Mouse (Mus musculus) embryonic facial prominence, embryonic 15.5 days (tissue): ENCODE results near the gene Psmd4. TPM values are rescaled to one million over a fixed set of nuclear protein-coding genes. Genes with fewer than 3 reads are reported as not detected.

Source experiments
- ATAC-seq: fragments of 200-750 bp; cut with Nextera tagmentation; 2 replicates; pipeline ENCODE4 v1.8.0; 2017; ENCODE audit warnings: low read depth, moderate TSS enrichment; ENCODE audit not compliant: insufficient number of reproducible peaks, low FRiP score, low TSS enrichment
- H3K27ac ChIP-seq: fragments of 300-500 bp; sonication (generic); replicated peaks from 2 replicates; pipeline ENCODE4 v1.5.1; 2015; ENCODE audit warnings: mild to moderate bottlenecking, inconsistent platforms
- H3K27me3 ChIP-seq: fragments of 300-500 bp; sonication (generic); 2 replicates; pipeline ENCODE4 v1.6.1; 2015; ENCODE audit warnings: inconsistent platforms
- H3K36me3 ChIP-seq: fragments of 300-500 bp; sonication (generic); 2 replicates; pipeline ENCODE4 v1.6.1; 2015; ENCODE audit warnings: mild to moderate bottlenecking, inconsistent platforms
- H3K4me1 ChIP-seq: fragments of 300-500 bp; sonication (generic); 2 replicates; pipeline ENCODE4 v1.6.1; 2015; ENCODE audit warnings: inconsistent platforms
- H3K4me2 ChIP-seq: fragments of 300-500 bp; sonication (generic); replicated peaks from 2 replicates; pipeline ENCODE4 v1.6.1; 2015; ENCODE audit warnings: mild to moderate bottlenecking, inconsistent platforms
- H3K4me3 ChIP-seq: fragments of 300-500 bp; sonication (generic); replicated peaks from 2 replicates; pipeline ENCODE4 v1.5.1; 2015; ENCODE audit warnings: mild to moderate bottlenecking, inconsistent platforms
- H3K9ac ChIP-seq: fragments of 300-500 bp; sonication (generic); 2 replicates; pipeline ENCODE4 v1.6.1; 2015; ENCODE audit warnings: inconsistent platforms
- H3K9me3 ChIP-seq: fragments of 300-500 bp; sonication (generic); replicated peaks from 2 replicates; pipeline ENCODE4 v1.6.1; 2016; ENCODE audit warnings: inconsistent platforms
- WGBS: fragments of 180-500 bp; shearing (Covaris S2); methylation state at CpG from one replicate; pipeline ENCODE4 v1.1.7; 2015; 5-methylcytosine and 5-hydroxymethylcytosine counted together
- polyA plus RNA-seq: library from polyadenylated mRNA; unstranded; fragments of >200 nt; fragmentation: Nextera tagmentation; extraction: Ambion mirVana; gene quantifications from 2 replicates; pipeline ENCODE4 v1.2.1, GENCODE M21; 2015

Gene Psmd4
- polyA plus RNA-seq, 1 experiment from 2014 or later = 265 TPM

DNA sequence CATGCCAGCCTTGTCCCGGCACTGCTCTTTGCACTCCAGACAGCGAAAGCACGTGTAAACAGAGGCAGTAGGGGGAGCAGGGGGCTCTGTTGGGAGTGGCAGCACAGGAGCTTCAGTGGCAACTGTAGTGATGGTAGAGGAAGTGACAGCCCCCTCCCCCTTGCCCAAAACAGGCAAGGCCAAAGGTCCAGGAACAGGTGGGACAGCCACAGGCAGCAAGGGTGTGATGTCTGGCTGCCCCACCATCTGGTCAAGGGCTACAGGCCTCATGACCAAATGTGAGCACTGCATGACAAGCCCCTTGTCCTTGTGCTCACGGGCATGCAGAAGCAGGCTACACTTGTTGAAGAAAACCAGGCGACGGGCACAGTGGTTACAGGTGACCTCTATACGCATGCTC lies 32.0 kb downstream of the Psmd4 start:
- no peaks in the 10 kb centered on the region for H3K27me3 ChIP-seq
- no peak overlapping the region for H3K4me3 ChIP-seq
- H3K36me3 ChIP-seq = peaks cover 70% of the 10 kb centered on the region
- 87% methylated on average over 7 of the region's 7 CpGs for WGBS
- no peak overlapping the region for H3K27ac ChIP-seq
- H3K9ac ChIP-seq = no peak overlapping the region
- ATAC-seq = no peak
- no peak overlapping the region for H3K4me2 ChIP-seq
- no peaks in the 10 kb centered on the region for H3K9me3 ChIP-seq
- H3K4me1 ChIP-seq = peaks cover 18% of the 10 kb centered on the region

DNA sequence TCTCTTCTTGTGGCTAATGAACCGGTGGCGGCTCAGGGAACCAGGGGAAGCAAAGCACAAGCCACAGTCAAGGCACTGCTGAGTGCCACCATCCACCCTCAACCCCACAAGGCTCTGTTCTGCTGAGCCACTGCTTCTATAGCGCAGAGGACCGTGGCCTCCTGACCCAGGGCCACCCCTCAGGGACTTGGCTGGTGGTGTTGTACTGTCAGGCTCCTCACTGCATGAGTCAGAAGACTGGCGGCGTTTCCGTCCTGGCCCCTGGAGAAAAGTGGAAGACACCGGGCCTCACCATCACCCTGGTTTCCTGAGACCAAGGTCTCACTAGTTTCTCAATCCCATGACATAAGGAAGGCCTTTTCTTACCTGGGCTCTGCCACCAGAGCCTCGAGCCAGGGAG lies 34.7 kb downstream of the Psmd4 start:
- Histone ChIP-seq H3K36me3 (peaks cover 95% of the 10 kb centered on the region), H3K9me3 (no peaks in the 10 kb centered on the region), H3K27ac (no peak overlapping the region), H3K4me3 (no peak overlapping the region), H3K4me2 (no peak overlapping the region), H3K9ac (no peak overlapping the region), H3K4me1 (no peaks in the 10 kb centered on the region), H3K27me3 (no peaks in the 10 kb centered on the region)
- 81% methylated on average over 9 of the region's 9 CpGs for WGBS
- ATAC-seq = no peak; the same call in 1 of the 2 replicates

DNA sequence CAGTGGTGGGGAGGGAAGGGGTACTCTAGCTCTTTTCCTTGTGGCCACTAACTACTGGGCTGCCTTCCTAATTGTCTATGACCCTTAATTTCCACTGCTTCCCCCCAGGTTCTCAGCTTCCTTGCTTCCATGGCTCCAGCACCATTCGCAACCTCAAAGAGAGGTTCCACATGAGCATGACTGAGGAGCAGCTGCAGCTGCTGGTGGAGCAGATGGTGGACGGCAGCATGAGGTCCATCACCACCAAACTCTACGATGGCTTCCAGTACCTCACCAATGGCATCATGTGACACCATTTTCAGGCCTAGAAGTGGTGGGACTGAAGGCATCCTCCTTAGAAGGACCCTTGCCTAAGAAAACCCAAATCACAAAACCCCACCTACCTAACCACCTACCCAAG lies 36.8 kb downstream of the Psmd4 start:
- no peaks in the 10 kb centered on the region for H3K27me3 ChIP-seq
- no peak for ATAC-seq
- H3K4me2 ChIP-seq = no peak overlapping the region
- H3K27ac ChIP-seq = no peak overlapping the region
- H3K36me3 ChIP-seq = peaks cover 93% of the 10 kb centered on the region
- no peaks in the 10 kb centered on the region for H3K9me3 ChIP-seq
- no peak overlapping the region for H3K9ac ChIP-seq
- WGBS = 85% methylated on average over 3 of the region's 3 CpGs
- H3K4me3 ChIP-seq = no peak overlapping the region
- H3K4me1 ChIP-seq = no peaks in the 10 kb centered on the region

DNA sequence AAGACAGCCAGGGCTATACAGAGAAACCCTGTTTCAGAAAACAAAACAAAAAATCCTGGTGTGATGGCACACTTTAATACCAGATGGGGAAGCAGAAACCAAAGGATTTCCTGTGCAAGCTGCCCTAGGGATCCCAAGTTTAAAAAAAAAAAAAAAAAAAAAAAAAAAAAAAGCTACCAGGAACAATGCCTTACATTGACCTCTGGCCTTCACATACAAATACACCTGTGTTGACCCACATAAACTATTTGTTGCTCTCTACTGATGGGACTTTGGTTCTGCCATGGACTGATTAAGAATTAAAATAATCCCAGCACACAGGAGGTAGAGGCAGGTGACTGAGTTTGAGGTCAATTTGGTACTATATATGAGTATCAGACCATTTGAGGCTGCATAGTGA lies 39.1 kb downstream of the Psmd4 start:
- no peak overlapping the region for H3K27ac ChIP-seq
- H3K4me1 ChIP-seq = no peaks in the 10 kb centered on the region
- H3K4me2 ChIP-seq = no peak overlapping the region
- H3K9ac ChIP-seq = no peak overlapping the region
- ATAC-seq = no peak
- H3K9me3 ChIP-seq = no peaks in the 10 kb centered on the region
- no peak overlapping the region for H3K4me3 ChIP-seq
- peaks cover 86% of the 10 kb centered on the region for H3K36me3 ChIP-seq
- no peaks in the 10 kb centered on the region for H3K27me3 ChIP-seq

DNA sequence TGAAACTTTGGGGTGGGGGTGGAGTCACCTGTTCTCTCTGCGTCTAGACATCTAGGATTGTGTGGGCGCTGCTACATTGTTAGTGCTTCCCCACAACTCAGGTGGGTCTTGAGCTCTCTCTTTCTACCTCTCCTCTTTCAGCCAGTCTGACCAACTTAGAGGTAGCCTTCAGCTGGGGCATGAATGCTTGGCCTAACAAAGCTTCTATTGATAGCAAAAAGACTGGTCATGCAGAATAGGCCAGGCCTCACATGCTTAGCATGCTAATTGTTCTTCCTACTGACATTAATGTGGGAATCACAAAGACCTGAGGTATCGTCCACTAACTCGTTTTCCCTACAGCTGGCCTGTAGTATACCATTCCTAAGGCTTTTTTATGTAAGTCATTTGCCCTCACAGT lies 39.8 kb downstream of the Psmd4 start:
- 89% methylated on average over 4 of the region's 4 CpGs for WGBS
- H3K4me2 ChIP-seq = no peak overlapping the region
- H3K4me1 ChIP-seq = no peaks in the 10 kb centered on the region
- H3K9ac ChIP-seq = no peak overlapping the region
- no peaks in the 10 kb centered on the region for H3K9me3 ChIP-seq
- H3K27ac ChIP-seq = no peak overlapping the region
- no peak for ATAC-seq
- no peak overlapping the region for H3K4me3 ChIP-seq
- H3K36me3 ChIP-seq = peaks cover 86% of the 10 kb centered on the region
- no peaks in the 10 kb centered on the region for H3K27me3 ChIP-seq

DNA sequence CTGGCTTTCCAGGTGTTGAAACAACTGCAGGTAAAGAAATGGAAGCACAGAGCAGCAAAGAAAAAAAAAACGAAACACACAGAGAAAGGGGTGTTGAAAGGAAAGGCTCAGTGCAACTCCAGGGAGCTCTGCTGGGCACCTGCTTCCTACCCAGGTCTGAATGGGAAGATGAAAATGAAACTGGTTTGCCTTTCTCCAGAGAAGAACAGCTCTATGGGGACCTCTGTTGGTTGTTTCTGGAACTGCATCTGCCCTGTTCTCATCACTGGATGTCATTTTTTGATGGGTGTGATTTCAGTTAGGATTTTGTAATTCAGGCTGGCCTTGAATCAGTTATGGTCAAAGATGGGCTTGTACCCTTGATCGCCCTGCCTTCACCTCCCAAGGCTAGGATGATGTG lies 45.5 kb downstream of the Psmd4 start:
- ATAC-seq = no peak
- Histone ChIP-seq H3K4me2 (no peak overlapping the region), H3K4me3 (no peak overlapping the region), H3K27me3 (no peaks in the 10 kb centered on the region), H3K4me1 (no peaks in the 10 kb centered on the region), H3K27ac (no peak overlapping the region), H3K36me3 (peaks cover 90% of the 10 kb centered on the region), H3K9ac (no peak overlapping the region), H3K9me3 (no peaks in the 10 kb centered on the region)
- WGBS = 30% methylated on average over 2 of the region's 2 CpGs

DNA sequence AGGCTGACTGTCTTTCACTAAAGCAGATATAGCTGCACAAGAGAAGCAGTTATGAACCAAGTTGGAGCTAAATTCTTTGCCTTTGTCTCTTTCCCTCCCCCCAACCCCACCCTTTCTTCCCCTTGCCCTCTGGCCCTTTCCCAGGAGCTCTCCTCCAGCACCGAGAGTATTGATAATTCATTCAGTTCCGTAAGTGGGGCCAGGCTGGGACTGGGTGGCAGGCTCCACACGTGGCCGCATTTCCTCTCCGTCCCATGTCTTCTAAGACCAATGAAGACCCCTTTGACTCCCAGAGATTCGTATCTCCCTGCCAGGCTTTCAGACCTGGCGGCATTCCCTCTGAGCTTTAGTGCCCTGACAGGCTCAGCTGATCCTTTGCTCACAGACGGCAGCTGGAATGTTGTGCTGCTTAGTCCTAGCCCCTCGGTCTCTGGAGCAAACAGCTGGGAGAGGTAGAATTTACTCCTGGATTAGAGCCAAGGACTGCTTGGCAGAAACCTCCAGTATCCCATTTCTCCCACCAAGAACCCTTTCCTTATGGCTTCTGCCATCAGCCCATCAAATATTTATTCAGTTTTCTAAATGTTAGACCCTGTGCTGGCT lies 53.2 kb downstream of the Psmd4 start:
- no peaks in the 10 kb centered on the region for H3K27me3 ChIP-seq
- peaks cover 37% of the 10 kb centered on the region for H3K4me1 ChIP-seq
- H3K4me3 ChIP-seq = no peak overlapping the region
- H3K27ac ChIP-seq = peak overlapping the region; percentile 77
- WGBS = 11% methylated on average over 9 of the region's 9 CpGs
- no peak overlapping the region for H3K9ac ChIP-seq
- H3K4me2 ChIP-seq = peak overlapping the region; percentile 21; the same call in 1 of the 2 replicates
- H3K9me3 ChIP-seq = no peaks in the 10 kb centered on the region
- H3K36me3 ChIP-seq = peaks cover 44% of the 10 kb centered on the region
- peak; percentile 81; the same call in 1 of the 2 replicates for ATAC-seq

DNA sequence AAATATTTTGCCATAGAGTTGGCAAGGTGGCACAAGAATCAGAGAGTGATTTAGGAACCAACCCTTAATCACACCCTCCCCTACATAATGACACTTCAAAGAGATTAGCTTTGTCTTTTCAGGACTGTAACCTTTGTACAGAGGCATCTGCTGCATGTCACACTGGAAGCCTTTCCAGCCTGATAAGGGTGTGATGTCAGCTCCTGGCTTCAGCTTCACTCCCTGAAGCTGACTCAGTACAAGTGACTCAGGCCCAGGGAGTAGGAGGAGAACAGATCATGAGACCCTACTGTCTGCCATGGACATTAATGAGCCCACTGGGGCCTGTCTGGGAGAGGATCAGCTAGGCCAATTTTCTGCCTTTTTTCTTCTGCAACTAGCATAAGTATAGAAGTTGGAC lies 54.8 kb downstream of the Psmd4 start:
- no peak overlapping the region for H3K9ac ChIP-seq
- H3K36me3 ChIP-seq = peaks cover 38% of the 10 kb centered on the region
- H3K4me2 ChIP-seq = no peak overlapping the region
- H3K9me3 ChIP-seq = no peaks in the 10 kb centered on the region
- no peaks in the 10 kb centered on the region for H3K27me3 ChIP-seq
- peaks cover 37% of the 10 kb centered on the region for H3K4me1 ChIP-seq
- no peak overlapping the region for H3K4me3 ChIP-seq
- no peak overlapping the region for H3K27ac ChIP-seq
- no peak for ATAC-seq

DNA sequence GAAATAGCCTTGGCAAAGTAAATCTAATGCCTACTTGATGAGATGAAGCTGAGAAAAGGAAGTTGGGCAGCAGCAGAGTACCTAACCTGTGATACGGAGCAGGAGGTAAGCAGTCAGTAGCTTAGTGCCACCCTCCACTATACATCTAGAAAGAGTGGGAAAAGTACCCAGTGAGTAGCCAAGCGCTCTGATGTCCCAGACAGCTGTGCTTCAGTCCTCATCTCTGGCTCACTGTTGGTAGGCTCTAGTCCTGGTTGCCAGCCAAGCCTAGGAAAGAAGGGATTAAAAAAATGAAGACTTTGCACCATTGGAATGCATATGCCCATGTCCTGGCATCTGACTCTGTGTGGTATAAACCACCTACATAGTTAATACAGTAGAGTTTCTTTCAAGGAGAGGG lies 56.9 kb downstream of the Psmd4 start:
- Histone ChIP-seq H3K4me3 (no peak overlapping the region), H3K4me1 (peaks cover 35% of the 10 kb centered on the region), H3K36me3 (peaks cover 45% of the 10 kb centered on the region), H3K9ac (no peak overlapping the region), H3K4me2 (no peak overlapping the region), H3K9me3 (no peaks in the 10 kb centered on the region), H3K27me3 (no peaks in the 10 kb centered on the region), H3K27ac (no peak overlapping the region)
- ATAC-seq = no peak
- 96% methylated on average over 2 of the region's 2 CpGs for WGBS

DNA sequence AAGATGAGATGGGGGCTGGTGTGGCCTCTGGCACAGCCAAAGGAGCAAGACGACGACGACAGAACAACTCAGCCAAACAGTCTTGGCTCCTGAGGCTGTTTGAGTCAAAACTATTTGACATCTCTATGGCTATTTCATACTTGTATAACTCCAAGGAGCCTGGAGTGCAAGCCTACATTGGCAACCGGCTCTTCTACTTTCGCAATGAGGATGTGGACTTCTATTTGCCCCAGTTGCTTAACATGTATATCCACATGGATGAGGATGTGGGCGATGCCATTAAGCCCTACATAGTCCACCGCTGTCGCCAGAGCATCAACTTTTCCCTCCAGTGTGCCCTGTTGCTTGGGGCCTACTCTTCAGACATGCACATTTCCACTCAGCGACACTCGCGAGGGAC lies 58.1 kb downstream of the Psmd4 start:
- 89% methylated on average over 11 of the region's 11 CpGs for WGBS
- Histone ChIP-seq H3K27ac (no peak overlapping the region), H3K4me3 (no peak overlapping the region), H3K9me3 (no peaks in the 10 kb centered on the region), H3K9ac (no peak overlapping the region), H3K4me1 (peaks cover 23% of the 10 kb centered on the region), H3K36me3 (peaks cover 41% of the 10 kb centered on the region), H3K27me3 (no peaks in the 10 kb centered on the region), H3K4me2 (no peak overlapping the region)
- ATAC-seq = no peak
